Mouse (Mus musculus) small intestine, adult 2 months (tissue): ENCODE measurements around the gene Fbxo24. TPM values are rescaled to one million over a fixed set of nuclear protein-coding genes. Genes with fewer than 3 reads are reported as not detected.

ENCODE experiments used
- H3K27ac ChIP-seq: fragments of 200-500 bp; 2 replicates; pipeline ENCODE4 v1.5.1; 2012; ENCODE audit warnings: low read depth, low read length, control low read depth, inconsistent platforms; ENCODE audit not compliant: insufficient read depth
- H3K27me3 ChIP-seq: fragments of 200-500 bp; 2 replicates; pipeline ENCODE4 v1.6.1; 2012; ENCODE audit warnings: mild to moderate bottlenecking, moderate library complexity, low read length, inconsistent platforms; ENCODE audit not compliant: control insufficient read depth, insufficient read depth
- H3K36me3 ChIP-seq: fragments of 200-500 bp; 2 replicates; pipeline ENCODE4 v1.6.1; 2012; ENCODE audit warnings: mild to moderate bottlenecking, low read length, control low read depth, inconsistent platforms; ENCODE audit not compliant: control insufficient read depth, insufficient read depth
- H3K4me1 ChIP-seq: fragments of 200-500 bp; 2 replicates; pipeline ENCODE4 v1.6.1; 2012; ENCODE audit warnings: low read length, inconsistent platforms, mixed read lengths; ENCODE audit not compliant: control insufficient read depth, insufficient read depth, insufficient read length
- H3K4me3 ChIP-seq: fragments of 200-500 bp; 2 replicates; pipeline ENCODE4 v1.5.1; 2012; ENCODE audit warnings: low read depth, mild to moderate bottlenecking, control low read depth, inconsistent platforms, low read length, moderate library complexity
- CTCF ChIP-seq: fragments of 200-500 bp; IDR thresholded peaks from 2 replicates; pipeline ENCODE4 v1.5.1; 2012; ENCODE audit warnings: low read depth, mild to moderate bottlenecking, control low read depth, inconsistent platforms, low read length, moderate library complexity, mixed read lengths; ENCODE audit not compliant: insufficient replicate concordance, insufficient read length; ENCODE audit errors: extremely low read depth
- POLR2A ChIP-seq: fragments of 200-500 bp; IDR thresholded peaks from 2 replicates; pipeline ENCODE4 v1.6.1; 2012; ENCODE audit warnings: low read depth, mild to moderate bottlenecking, control low read depth, inconsistent platforms, low read length, moderate library complexity
- WGBS: fragments of 180-500 bp; shearing (Covaris S2); methylation state at CpG from one replicate; pipeline ENCODE4 v1.1.7; 2018; 5-methylcytosine and 5-hydroxymethylcytosine counted together
- polyA plus RNA-seq: library from polyadenylated mRNA; depleted of rRNA; stranded (reverse); fragments of >200 nt; gene quantifications from 2 replicates; pipeline ENCODE4 v1.2.3, GENCODE M21; 2012; rRNA removed

Fbxo24 gene
- polyA plus RNA-seq, 1 experiment, result 0.19 TPM

DNA sequence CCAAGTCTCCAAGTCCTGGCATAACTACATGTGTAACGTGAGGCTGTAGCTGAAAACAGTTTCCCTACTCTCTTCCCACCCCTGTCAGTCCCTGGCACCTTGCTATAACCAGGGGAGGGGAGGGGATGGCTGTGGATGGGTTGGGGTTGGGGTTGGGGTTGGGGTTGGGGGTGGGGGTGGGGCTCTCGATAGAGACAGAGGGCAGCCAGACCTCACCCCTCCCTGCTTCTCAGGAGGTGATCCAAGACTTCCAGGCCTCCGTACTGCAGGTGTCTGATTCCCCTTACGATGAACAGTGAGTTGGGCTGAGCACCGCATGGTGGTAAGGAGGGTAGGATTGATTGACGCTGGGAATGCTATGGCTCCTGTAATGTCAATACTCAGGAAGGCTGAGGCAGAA, 63.1 kb downstream of the Fbxo24 start:
- Histone ChIP-seq H3K4me3 (no peak overlapping the region), H3K36me3 (no peaks in the 10 kb centered on the region), H3K27me3 (no peaks in the 10 kb centered on the region), H3K4me1 (peaks cover 3% of the 10 kb centered on the region), H3K27ac (no peak overlapping the region)
- WGBS, result 70% methylated on average over 6 of the region's 6 CpGs
- TF ChIP-seq POLR2A (no peak), CTCF (no peak)

DNA sequence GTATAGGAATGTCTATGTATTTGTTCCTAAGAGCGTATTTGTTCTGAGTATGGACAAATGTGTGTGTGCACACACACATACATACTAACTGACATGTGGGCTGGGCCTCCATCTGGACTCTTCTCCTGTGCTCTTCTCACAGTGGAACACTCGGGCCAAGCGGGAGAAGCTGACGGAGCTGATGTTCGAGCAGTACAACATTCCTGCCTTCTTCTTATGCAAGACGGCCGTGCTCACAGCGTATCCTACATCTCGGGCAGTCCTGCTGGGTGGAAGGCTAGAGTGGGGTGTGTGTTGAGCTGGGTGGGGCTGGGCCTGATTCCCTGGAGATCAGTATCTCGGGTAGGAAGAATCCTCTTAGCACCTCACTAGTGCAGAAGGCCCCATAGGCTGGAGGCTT, 65.8 kb downstream of the Fbxo24 start:
- 61% methylated on average over 10 of the region's 10 CpGs for WGBS
- no peaks in the 10 kb centered on the region for H3K36me3 ChIP-seq
- no peaks in the 10 kb centered on the region for H3K4me1 ChIP-seq
- no peak overlapping the region for H3K27ac ChIP-seq
- H3K27me3 ChIP-seq, result no peaks in the 10 kb centered on the region
- no peak for TF ChIP-seq POLR2A
- no peak overlapping the region for H3K4me3 ChIP-seq

Other genes with a start within 250 kb of the Fbxo24 start
- gene Zan, start 151.9 kb downstream of the Fbxo24 start, polyA plus RNA-seq, result 0.98 and 2.3 TPM in 2 replicates
- gene Pop7, start 126.5 kb downstream of the Fbxo24 start, polyA plus RNA-seq, result 23.1 and 36.6 TPM in 2 replicates
- 7.3 and 15.7 TPM in 2 replicates for gene Gigyf1, start 110.5 kb downstream of the Fbxo24 start, polyA plus RNA-seq
- gene Epo, start 95.8 kb downstream of the Fbxo24 start, polyA plus RNA-seq, result not detected in 2 replicates
- 534 and 1,215 TPM in 2 replicates for gene Gnb2, start 95.5 kb downstream of the Fbxo24 start, polyA plus RNA-seq
- gene Actl6b, start 75.5 kb downstream of the Fbxo24 start, polyA plus RNA-seq, result 0.47 and 1.0 TPM in 2 replicates
- 0.20 and 0.52 TPM in 2 replicates for gene Tfr2, start 59.2 kb downstream of the Fbxo24 start, polyA plus RNA-seq
- gene Mospd3, start 27.9 kb downstream of the Fbxo24 start, polyA plus RNA-seq, result 89.7 and 164 TPM in 2 replicates
- gene Pcolce, start 15.2 kb downstream of the Fbxo24 start, polyA plus RNA-seq, result 30.4 and 31.1 TPM in 2 replicates
- 38.4 and 54.1 TPM in 2 replicates for gene Lrch4, start 119 bp upstream of the Fbxo24 start, polyA plus RNA-seq
- gene Gm20605, start 173 bp upstream of the Fbxo24 start, polyA plus RNA-seq, result 19.1 and 29.0 TPM in 2 replicates
- gene Sap25, start 12.3 kb upstream of the Fbxo24 start, polyA plus RNA-seq, result 86.6 and 155 TPM in 2 replicates
- gene Irs3, start 16.7 kb upstream of the Fbxo24 start, polyA plus RNA-seq, result 0.35 and 0.43 TPM in 2 replicates
- 6.1 and 11.6 TPM in 2 replicates for gene Agfg2, start 55.7 kb upstream of the Fbxo24 start, polyA plus RNA-seq
- gene Nyap1, start 112.6 kb upstream of the Fbxo24 start, polyA plus RNA-seq, result 7.3 and 25.1 TPM in 2 replicates
- gene Tsc22d4, start 116.7 kb upstream of the Fbxo24 start, polyA plus RNA-seq, result 72.9 and 209 TPM in 2 replicates
- gene Ppp1r35, start 149.8 kb upstream of the Fbxo24 start, polyA plus RNA-seq, result 40.0 and 75.4 TPM in 2 replicates
- gene Mepce, start 158.7 kb upstream of the Fbxo24 start, polyA plus RNA-seq, result 11.0 and 41.7 TPM in 2 replicates
- 0.25 and 0.39 TPM in 2 replicates for gene Zcwpw1, start 158.8 kb upstream of the Fbxo24 start, polyA plus RNA-seq
- gene Pilra, start 207.3 kb upstream of the Fbxo24 start, polyA plus RNA-seq, result 4.3 and 5.0 TPM in 2 replicates
- gene Pilrb1, start 229.1 kb upstream of the Fbxo24 start, polyA plus RNA-seq, result 4.8 and 5.4 TPM in 2 replicates
- gene Pilrb2, start 242.8 kb upstream of the Fbxo24 start, polyA plus RNA-seq, result 3.7 and 5.2 TPM in 2 replicates